Mouse (Mus musculus): Measurements from ENCODE around the gene Klrb1b.

- no peak for TF ChIP-seq ZC3H11A (IDR thresholded peaks at IDR 0.05; ENCODE audit: borderline replicate concordance, low read depth, low read length)
- no peak for TF ChIP-seq HCFC1 (IDR thresholded peaks at IDR 0.05; ENCODE audit: borderline replicate concordance, insufficient read depth, low read length)
Observed at GRCm38 (mm10) chr6:128856250-128856649, 30.1 kb upstream of the Klrb1b start.

Measured in ES-E14 (cell line).